Mouse (Mus musculus) forebrain, embryonic 10.5 days (tissue): ENCODE measurements around the gene Igf1r. TPM values are rescaled to one million over a fixed set of nuclear protein-coding genes. Genes with fewer than 3 reads are reported as not detected.
A peak's percentile ranks its signal among the peaks of the same experiment; 100 is the strongest.

Source experiments
- DNase-seq: peaks from one replicate; pipeline ENCODE4 v3.0.0-alpha.2; 2017; ENCODE audit warnings: low spot score; ENCODE audit errors: extremely low spot score
- H3K27ac ChIP-seq: fragments of 300-500 bp; sonication (generic); 2 replicates; pipeline ENCODE4 v1.5.1; 2016; ENCODE audit warnings: mild to moderate bottlenecking
- H3K27me3 ChIP-seq: fragments of 300-500 bp; sonication (generic); 2 replicates; pipeline ENCODE4 v1.6.1; 2016; ENCODE audit warnings: mild to moderate bottlenecking; ENCODE audit not compliant: poor library complexity, severe bottlenecking
- H3K36me3 ChIP-seq: fragments of 300-500 bp; sonication (generic); replicated peaks from 2 replicates; pipeline ENCODE4 v1.6.1; 2016; ENCODE audit warnings: mild to moderate bottlenecking, moderate library complexity
- H3K4me1 ChIP-seq: fragments of 300-500 bp; sonication (generic); 2 replicates; pipeline ENCODE4 v1.6.1; 2016
- H3K4me3 ChIP-seq: fragments of 300-500 bp; sonication (generic); 2 replicates; pipeline ENCODE4 v1.5.1; 2016; ENCODE audit warnings: mild to moderate bottlenecking, moderate library complexity
- H3K9me3 ChIP-seq: fragments of 300-500 bp; sonication (generic); 2 replicates; pipeline ENCODE4 v1.6.1; 2016; ENCODE audit warnings: mild to moderate bottlenecking, moderate library complexity
- WGBS: fragments of 180-500 bp; shearing (Covaris S2); methylation state at CpG from one replicate; pipeline ENCODE4 v1.1.7; 2016; 5-methylcytosine and 5-hydroxymethylcytosine counted together
- polyA plus RNA-seq: library from polyadenylated mRNA; unstranded; fragments of >200 nt; fragmentation: Nextera tagmentation; extraction: Ambion mirVana; gene quantifications from 2 replicates; pipeline ENCODE4 v1.2.1, GENCODE M21; 2016

The Igf1r gene
- polyA plus RNA-seq, 1 experiment from 2014 or later = 20.8 TPM

DNA sequence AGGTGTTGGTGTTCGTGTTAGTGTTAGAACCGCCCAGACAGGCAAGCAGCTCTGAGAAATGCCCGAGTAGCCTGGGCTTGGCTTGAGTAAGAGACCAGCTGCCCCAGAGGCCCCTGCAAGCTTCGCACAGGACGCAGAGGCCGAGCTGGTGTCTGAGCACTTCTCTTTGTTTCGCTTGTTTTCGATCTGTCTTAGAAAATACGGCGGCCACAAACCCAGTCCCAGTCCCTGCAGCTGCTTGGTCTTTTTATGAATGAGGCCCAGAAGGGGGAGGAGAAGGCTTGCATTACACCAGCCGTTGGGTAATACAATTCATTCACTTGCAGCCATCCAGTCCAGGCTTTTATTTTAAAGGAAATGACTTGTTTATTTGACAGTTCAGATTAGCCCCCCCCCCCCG lies 132.7 kb downstream of the Igf1r start:
- peak overlapping the region; percentile 84 for H3K27ac ChIP-seq
- H3K9me3 ChIP-seq = no peaks in the 10 kb centered on the region
- peaks cover 78% of the 10 kb centered on the region for H3K4me1 ChIP-seq
- H3K36me3 ChIP-seq = peaks cover 6% of the 10 kb centered on the region
- WGBS = 2% methylated on average over 12 of the region's 12 CpGs
- DNase-seq = peak; percentile 76
- H3K4me3 ChIP-seq = peak overlapping the region; percentile 23; the same call in 1 of the 2 replicates
- 0 out of 2 replicates have a peak, but pooled peaks cover 3% of the 10 kb centered on the region for H3K27me3 ChIP-seq

GRCm38 (mm10) chr7:68085870-68086341 lies 133.3 kb downstream of the Igf1r start:
- peaks cover 73% of the 10 kb centered on the region for H3K4me1 ChIP-seq
- 0 out of 2 replicates have a peak, but pooled peaks cover 3% of the 10 kb centered on the region for H3K27me3 ChIP-seq
- peak overlapping the region; percentile 23; the same call in 1 of the 2 replicates for H3K4me3 ChIP-seq
- DNase-seq = no peak
- whole genome bisulfite sequencing = 33% methylated on average over 4 of the region's 4 CpGs
- H3K27ac ChIP-seq = peak overlapping the region; percentile 84
- no peaks in the 10 kb centered on the region for H3K9me3 ChIP-seq
- H3K36me3 ChIP-seq = peaks cover 11% of the 10 kb centered on the region

DNA sequence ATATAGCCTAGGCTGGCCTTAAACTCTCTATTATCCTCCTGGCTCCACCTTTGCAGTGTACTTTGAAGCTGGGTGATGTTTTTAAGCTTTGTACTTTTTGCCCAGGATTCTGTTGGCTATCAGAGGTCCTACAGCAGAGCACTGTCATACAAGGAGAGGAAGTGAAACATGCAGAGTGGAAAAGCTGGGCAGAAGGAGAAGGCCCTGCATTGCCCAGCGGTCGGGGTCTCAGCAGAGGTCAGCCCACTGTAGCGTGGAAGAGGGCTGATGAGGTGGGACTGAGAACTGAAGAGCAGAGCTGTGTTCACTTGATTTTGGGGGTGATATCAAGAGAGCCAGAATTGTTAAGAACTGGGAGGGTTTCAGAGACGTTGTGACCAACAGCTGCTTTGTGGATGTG lies 134.9 kb downstream of the Igf1r start:
- peaks cover 60% of the 10 kb centered on the region for H3K4me1 ChIP-seq
- H3K27ac ChIP-seq = no peak overlapping the region; the same call in 1 of the 2 replicates
- H3K27me3 ChIP-seq = 0 out of 2 replicates have a peak, but pooled peaks cover 2% of the 10 kb centered on the region
- H3K4me3 ChIP-seq = no peak overlapping the region
- H3K9me3 ChIP-seq = no peaks in the 10 kb centered on the region
- no peak for DNase-seq
- peaks cover 12% of the 10 kb centered on the region for H3K36me3 ChIP-seq
- 75% methylated on average over 4 of the region's 4 CpGs for WGBS

GRCm38 (mm10) chr7:68088825-68089224 lies 136.2 kb downstream of the Igf1r start:
- DNase-seq = no peak
- H3K4me3 ChIP-seq = no peak overlapping the region
- H3K36me3 ChIP-seq = peaks cover 17% of the 10 kb centered on the region
- H3K27ac ChIP-seq = no peak overlapping the region
- peaks cover 47% of the 10 kb centered on the region for H3K4me1 ChIP-seq
- no peaks in the 10 kb centered on the region for H3K9me3 ChIP-seq
- H3K27me3 ChIP-seq = no peaks in the 10 kb centered on the region
- WGBS = 88% methylated on average over 6 of the region's 6 CpGs

GRCm38 (mm10) chr7:68089725-68090124 lies 137.1 kb downstream of the Igf1r start:
- no peak for DNase-seq
- Histone ChIP-seq H3K27ac (no peak overlapping the region), H3K36me3 (peaks cover 22% of the 10 kb centered on the region), H3K27me3 (no peaks in the 10 kb centered on the region), H3K4me1 (peaks cover 38% of the 10 kb centered on the region), H3K4me3 (no peak overlapping the region), H3K9me3 (no peaks in the 10 kb centered on the region)
- WGBS = 92% methylated on average over 10 of the region's 10 CpGs

DNA sequence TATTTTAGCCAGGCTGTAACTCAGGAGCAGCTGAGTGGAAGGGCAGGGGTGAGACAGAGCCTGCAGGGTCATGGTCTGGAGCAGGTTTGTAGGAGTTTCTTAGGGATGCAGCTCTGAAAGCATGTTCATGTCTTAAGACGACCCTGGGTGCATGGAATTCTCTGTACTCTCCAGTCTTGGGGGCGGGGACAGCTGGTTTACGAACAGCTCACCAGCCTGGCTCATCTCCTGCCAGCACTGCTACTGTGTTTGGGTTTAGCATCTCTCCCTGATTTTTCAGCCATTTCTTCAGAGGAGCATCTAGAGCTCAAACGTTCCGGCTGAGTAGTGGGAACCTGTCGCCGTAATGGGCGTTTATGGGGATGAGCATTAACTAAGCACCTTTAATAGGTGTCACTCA lies 137.9 kb downstream of the Igf1r start:
- no peak overlapping the region for H3K27ac ChIP-seq
- H3K36me3 ChIP-seq = peaks cover 22% of the 10 kb centered on the region
- DNase-seq = no peak
- H3K4me1 ChIP-seq = peaks cover 33% of the 10 kb centered on the region
- H3K27me3 ChIP-seq = no peaks in the 10 kb centered on the region
- 88% methylated on average over 8 of the region's 8 CpGs for WGBS
- no peaks in the 10 kb centered on the region for H3K9me3 ChIP-seq
- H3K4me3 ChIP-seq = no peak overlapping the region

DNA sequence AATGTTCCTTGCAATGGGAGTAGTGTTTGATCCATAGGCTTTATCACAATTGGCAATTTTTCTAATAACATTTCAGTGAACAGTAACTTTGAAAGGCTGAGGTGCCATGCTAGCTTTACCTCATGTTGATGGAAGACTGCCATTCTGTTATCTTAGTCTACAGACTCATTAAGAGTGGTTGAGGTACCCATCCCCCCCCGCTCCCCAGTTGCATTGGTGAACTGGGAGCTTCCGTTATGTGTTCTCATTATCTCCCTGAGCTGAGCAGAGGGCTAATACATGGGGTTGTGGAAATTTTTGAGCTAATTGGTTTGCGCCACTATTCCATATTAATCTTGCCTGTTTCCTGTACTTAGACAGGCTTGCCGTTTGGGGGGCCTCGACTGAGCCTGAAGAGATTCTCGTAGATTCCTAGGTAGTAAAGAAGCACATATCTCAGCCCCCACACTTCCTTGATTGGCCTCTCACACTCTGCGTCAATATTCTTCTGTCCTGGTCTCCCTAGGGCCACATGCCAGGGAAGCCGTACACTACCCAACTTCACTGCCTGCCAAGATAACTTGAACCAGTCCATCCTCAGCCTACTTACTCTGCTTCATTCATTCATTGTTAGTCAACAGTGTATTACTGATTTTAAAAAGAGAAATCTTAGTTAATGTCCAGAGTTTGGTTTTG lies 139.8 kb downstream of the Igf1r start:
- WGBS = 93% methylated on average over 8 of the region's 8 CpGs
- H3K9me3 ChIP-seq = no peaks in the 10 kb centered on the region
- peaks cover 26% of the 10 kb centered on the region for H3K36me3 ChIP-seq
- H3K4me3 ChIP-seq = no peak overlapping the region
- H3K4me1 ChIP-seq = peaks cover 24% of the 10 kb centered on the region
- no peak overlapping the region for H3K27ac ChIP-seq
- no peak for DNase-seq
- no peaks in the 10 kb centered on the region for H3K27me3 ChIP-seq

DNA sequence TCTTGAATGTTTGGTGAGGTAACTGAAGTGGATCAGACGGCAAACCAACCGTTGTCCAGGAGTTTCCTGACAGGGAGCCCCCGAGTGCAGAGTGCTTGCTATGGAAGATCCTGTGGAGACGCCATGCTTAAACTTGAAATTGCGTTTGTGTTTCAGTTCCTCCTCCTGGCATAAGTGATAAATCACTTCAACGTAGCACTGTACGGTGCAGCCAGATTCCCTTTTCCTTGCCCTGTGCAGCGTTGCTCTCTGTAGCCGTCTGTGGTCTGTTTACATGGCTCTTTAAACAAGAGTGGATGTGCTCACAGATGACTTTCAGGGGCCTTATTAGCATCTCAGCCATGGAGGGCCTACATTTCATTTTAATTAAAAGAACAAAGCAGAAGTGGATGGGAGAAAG lies 141.2 kb downstream of the Igf1r start:
- no peak overlapping the region for H3K27ac ChIP-seq

DNA sequence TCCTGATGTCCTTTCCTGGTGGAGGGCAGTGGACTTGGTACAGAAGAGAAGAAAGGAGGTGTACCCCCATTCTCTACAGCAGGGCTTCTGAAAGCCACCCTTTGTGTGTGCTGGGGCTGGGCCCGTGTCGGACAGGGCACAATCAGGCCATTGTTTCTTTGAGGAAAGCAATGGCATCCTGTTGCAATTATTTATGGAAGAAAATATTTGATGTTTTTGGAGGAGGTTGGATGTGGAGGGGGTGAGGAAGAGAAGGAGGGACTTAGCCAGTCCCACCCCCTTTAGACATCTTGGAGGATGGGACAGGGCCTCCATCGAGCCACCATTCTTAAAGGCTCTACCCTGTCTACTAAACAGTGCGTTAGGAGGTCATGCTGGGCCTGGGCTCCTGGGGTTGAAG lies 142.9 kb downstream of the Igf1r start:
- Histone ChIP-seq H3K27ac (peak overlapping the region; percentile 56), H3K27me3 (no peaks in the 10 kb centered on the region), H3K4me1 (peaks cover 12% of the 10 kb centered on the region), H3K4me3 (no peak overlapping the region), H3K9me3 (no peaks in the 10 kb centered on the region), H3K36me3 (peaks cover 19% of the 10 kb centered on the region; the same call in 1 of the 2 replicates)
- no peak for DNase-seq
- 56% methylated on average over 4 of the region's 4 CpGs for WGBS

More for the DNA sequence above, 141.2 kb downstream of the Igf1r start:
- WGBS = 93% methylated on average over 9 of the region's 9 CpGs
- Histone ChIP-seq H3K27me3 (no peaks in the 10 kb centered on the region), H3K9me3 (no peaks in the 10 kb centered on the region), H3K4me3 (no peak overlapping the region), H3K36me3 (peaks cover 25% of the 10 kb centered on the region), H3K4me1 (peaks cover 15% of the 10 kb centered on the region)
- no peak for DNase-seq

GRCm38 (mm10) chr7:68096411-68096810 lies 143.8 kb downstream of the Igf1r start:
- WGBS = 89% methylated on average over 6 of the region's 6 CpGs
- Histone ChIP-seq H3K27ac (0 out of 2 replicates have a peak overlapping the region, but pooled peaks have one; percentile 56), H3K27me3 (no peaks in the 10 kb centered on the region), H3K4me1 (peaks cover 12% of the 10 kb centered on the region), H3K9me3 (no peaks in the 10 kb centered on the region), H3K4me3 (no peak overlapping the region), H3K36me3 (peaks cover 17% of the 10 kb centered on the region; the same call in 1 of the 2 replicates)
- DNase-seq = no peak

DNA sequence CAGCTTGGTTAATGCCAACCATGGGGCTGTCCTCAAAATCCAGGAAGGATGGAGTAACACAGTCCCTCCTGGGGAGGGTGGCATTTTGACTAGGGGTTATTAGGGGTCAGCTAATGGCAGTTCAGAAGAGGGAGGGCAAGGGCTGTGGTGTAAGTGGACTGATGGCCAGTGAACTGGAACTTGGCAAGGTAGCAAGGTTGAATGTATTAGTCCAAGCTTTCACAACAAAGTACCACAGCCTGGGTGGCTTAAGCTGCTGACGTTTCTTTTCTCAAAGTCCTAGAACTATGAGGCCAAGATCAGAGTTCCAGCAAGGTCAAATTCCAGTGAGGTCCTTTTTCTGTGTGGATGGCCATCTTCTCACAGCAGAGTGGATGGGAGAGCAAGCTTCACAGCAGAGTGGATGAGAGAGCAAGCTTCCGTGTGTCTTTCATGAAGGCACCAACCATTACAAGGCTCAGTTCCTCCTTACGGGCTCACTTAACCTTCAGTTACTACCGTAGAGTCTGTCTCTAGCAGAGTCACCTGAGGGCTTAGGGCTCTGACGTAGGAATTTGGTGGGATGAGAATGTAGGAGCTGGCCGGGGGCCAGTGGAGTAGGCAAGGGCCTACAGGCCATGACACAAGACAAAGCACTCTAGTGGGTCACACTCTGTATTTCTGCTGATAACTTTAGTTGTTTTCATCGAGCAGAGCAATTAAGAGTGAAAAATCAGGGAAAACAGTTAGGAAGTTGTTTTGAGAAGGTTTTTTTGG lies 144.6 kb downstream of the Igf1r start:
- no peaks in the 10 kb centered on the region for H3K9me3 ChIP-seq
- H3K27me3 ChIP-seq = no peaks in the 10 kb centered on the region
- H3K4me3 ChIP-seq = no peak overlapping the region
- no peak overlapping the region for H3K27ac ChIP-seq
- no peak for DNase-seq
- peaks cover 12% of the 10 kb centered on the region for H3K4me1 ChIP-seq
- 94% methylated on average over 7 of the region's 7 CpGs for WGBS
- peaks cover 17% of the 10 kb centered on the region; the same call in 1 of the 2 replicates for H3K36me3 ChIP-seq

- no peaks in the 10 kb centered on the region for H3K27me3 ChIP-seq
- H3K9me3 ChIP-seq = no peaks in the 10 kb centered on the region
- H3K36me3 ChIP-seq = peaks cover 17% of the 10 kb centered on the region; the same call in 1 of the 2 replicates
- no peak overlapping the region for H3K4me3 ChIP-seq
- H3K4me1 ChIP-seq = peaks cover 21% of the 10 kb centered on the region
- no peak overlapping the region for H3K27ac ChIP-seq
- WGBS = 94% methylated on average over 6 of the region's 6 CpGs
- DNase-seq = no peak
Measured at GRCm38 (mm10) chr7:68098098-68098497, 145.5 kb downstream of the Igf1r start.

DNA sequence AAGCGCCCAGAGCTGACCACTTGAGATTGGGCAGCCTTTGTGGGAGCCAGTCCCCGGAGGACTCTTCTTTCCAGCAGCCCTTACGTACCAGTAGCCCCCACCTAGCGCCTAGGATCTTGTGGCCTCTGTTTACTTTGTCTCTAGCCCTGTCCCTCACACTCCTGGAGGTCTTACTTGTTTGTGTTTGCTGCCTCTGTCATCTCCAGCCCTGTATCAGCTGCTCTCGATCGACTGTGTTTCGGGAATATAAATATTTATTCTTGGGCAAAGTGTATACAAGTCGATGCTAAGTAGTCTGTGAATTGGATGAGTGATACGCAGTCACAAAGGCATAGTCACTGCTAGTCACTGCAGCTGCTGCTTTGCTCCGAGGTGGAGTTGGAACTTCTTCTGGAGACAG lies 147.8 kb downstream of the Igf1r start:
- Histone ChIP-seq H3K27ac (no peak overlapping the region), H3K36me3 (peaks cover 7% of the 10 kb centered on the region; the same call in 1 of the 2 replicates), H3K4me1 (peaks cover 27% of the 10 kb centered on the region), H3K4me3 (no peak overlapping the region), H3K9me3 (no peaks in the 10 kb centered on the region), H3K27me3 (no peaks in the 10 kb centered on the region)
- DNase-seq = no peak
- WGBS = 93% methylated on average over 10 of the region's 10 CpGs
